Mouse (Mus musculus) v-Abl transformed pro-B cells (cell line): ENCODE measurements around the gene Lrch1.

ENCODE experiments used
- in situ Hi-C, 2 experiments: fragments of 400-800 bp; cut with MboI; formaldehyde crosslinking; loops; one replicate each; pipeline ENCODE4 v1.15.1; 2025; ENCODE audit not compliant: unreplicated experiment in 2 of 2

The Lrch1 gene

DNA sequence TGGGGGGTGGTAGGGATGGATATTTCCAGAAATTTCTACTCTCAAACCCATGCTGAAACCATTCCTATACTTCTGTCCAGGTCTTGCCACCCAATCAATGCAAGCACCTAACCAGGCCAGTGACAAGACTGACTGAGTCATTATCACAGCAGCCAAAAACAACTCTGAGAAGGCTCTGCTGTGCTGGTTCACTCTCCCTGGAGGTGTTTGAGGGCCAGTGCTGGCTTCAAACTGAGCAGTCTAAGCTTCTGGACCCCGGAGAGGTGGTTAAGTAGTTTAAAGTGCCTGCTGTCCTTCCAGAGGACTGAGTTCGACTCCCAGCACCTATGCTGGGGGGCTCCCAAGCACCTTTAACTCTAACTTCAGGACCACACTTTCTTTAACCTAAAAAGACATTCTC, 107.3 kb downstream of the Lrch1 start:
- in situ Hi-C loops, result loop anchor here in 1 of 2 experiments (10.0 kb wide), 2 partner anchors 64 to 104 kb away; partner anchors contain the start of gene Lrch1

DNA sequence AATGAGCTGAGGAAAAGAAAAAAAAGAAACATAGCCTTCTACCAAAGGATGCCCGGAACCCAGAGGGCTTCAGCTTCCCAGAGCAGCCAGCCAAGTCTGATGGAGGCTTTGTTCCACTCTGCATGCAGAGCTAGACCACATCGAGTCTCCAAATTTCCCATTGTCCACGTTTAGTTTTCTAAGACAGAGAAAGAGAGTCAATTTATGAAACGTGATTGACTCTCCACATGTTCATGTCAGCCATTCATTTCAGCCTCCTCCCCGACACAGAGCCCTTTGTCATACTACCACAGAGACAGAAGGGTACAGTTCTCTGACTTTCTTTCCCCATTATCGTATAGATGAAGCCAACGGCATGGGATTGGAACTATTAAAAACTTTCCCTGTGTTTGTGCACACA, 108.9 kb downstream of the Lrch1 start:
- in situ Hi-C loops, result no loop called here

DNA sequence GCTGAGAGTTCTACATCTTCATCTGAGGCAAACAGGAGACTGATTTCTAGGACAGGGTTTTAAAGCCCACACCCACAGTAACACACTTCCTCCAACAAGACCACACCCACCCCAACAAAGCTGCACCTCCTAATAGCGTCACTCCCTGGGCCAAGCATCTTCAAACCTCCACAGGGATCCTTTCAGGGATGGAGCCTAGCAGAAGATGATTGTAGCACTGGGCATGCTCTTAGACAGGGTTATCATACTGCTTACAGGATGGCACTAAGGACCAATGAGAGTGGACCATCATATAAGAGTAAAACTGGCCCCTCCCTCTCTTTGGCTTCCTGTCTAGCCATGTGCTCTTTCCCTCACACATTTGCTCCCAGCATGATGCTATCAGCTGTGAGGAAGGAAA, 112.7 kb downstream of the Lrch1 start:
- in situ Hi-C loops, result no loop called here

DNA sequence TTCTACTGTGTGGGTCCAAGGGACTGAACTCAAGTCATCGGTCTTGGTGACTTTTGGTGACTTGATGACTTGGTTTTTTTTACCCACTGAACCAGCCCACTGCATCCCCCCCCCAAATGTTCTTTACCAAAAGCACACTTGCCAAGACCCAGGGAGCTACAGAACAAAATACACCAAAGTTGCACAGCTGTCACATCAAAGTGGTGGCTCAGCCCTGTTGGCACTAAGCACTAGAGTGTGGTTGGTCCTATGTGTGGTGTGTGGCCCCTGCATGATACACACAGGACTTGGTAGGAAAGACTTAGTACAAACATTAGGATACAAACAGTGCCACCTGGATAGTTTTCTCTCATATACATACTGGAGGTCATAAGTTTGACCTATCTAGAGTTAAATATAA, 113.5 kb downstream of the Lrch1 start:
- in situ Hi-C loops, result no loop called here

DNA sequence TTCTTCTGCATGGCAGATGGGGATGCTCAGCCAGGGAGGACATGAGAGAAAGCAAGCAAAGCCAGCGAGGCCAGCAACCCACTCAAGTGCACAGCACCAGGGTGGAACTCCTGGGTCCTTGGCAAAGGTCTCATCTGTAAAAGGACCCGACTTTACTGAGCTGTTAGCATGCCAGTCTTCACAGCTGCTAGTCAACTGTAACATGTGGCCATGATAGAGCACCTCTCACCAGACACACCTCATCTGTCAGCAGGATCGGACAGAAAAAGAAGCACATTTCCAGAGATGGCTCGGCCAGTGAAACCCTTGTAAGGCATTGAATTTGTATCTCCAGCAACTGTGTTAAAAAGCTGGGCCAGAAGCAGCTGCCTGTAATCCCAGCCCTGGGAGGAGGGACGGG, 116.0 kb downstream of the Lrch1 start:
- in situ Hi-C loops, result no loop called here

DNA sequence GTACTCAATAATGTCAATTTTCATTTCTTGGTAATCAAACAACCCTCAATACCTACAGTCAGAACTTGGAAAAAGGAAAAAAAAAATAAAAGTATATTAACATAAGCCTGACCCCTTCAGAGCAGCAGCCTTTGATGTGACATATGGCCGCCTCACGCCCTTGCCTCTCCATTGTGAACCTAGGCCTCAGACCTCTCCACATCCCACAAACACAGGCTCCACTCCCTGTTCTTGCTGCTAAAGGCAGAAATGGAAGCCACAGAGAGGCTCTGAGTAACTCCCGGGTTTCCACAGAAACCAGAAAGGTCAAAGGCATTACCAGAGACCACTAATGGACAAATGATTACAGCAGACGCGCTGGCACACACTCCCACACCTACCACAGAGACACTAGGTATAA, 116.6 kb downstream of the Lrch1 start:
- in situ Hi-C loops, result no loop called here

DNA sequence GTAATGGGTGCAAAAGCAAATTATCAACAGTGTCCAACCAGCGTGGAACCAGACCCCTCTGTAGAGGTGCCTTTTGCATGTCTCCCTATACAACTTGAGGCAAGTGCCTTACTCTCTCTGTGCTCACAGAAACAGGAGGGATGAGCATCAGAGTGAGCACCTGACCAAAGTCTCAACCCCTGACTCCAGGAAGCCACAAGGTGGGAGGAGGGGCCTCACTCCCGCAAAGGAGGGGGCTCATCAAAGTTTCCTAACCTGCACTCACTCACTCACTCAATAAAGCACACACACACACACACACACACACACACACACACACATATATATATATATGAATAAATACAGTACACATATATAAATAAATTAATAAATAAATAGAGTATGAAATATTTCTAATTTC, 117.1 kb downstream of the Lrch1 start:
- in situ Hi-C loops, result no loop called here

DNA sequence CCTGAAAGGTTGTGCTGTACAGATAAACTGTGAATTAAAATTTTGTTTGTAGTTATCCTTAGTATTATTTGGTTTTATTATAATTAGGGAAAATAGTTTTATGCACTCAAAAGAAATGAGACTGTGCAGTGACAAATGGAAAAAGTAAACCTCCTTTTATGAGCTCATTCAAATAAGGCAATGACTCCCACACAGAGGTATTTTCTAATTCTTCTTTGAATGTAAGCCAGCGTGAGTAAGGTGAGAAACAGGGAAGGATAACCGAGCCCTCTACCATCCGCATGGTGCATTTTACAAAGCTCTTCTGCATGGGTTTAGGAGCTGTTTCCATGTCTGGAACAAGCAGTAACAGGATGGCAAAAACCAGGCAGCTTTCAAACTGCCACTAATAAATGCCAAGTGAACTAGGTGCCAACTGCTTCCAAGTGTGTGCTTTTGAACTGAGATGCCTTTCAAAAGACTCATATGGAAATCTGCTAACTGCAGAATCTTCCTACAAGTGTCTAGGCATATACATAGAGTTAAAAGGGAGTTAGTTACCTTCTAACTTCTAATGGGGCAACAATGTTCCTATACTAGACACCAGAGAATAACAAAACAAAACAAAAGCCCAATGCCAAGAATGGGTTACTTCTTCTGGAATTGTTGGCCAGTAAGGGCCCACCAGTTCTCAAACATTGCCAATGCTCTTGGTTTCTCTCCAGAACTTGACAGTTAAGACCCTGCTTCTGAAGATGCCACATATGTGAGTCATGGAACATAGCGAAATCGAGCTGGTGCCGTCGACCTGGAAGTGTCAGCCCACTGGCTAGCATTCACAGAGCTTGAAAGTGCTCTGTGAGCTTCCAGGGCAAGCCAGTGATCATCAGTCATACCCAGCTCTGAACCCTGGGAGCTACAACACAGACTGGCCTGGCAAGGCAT, 124.7 kb downstream of the Lrch1 start:
- in situ Hi-C loops, result no loop called here

DNA sequence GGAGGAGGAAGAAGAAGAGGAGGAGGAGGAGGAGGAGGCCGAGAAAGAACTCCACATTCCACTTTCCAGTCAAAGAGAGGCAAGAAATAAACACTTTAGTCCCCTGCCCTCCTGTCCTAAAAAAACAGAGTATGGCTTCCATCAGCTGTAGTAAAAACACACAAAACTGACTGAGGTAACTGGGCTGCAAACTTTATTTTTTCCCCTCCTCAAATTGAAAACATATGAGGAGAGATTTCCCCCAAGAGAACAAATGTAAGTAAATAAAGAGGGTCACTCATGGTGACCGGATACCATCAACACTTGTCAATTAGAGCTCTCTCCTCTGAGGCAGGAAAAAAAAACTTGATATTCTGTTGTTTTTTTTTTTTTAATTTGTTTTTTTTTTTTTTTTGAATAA, 125.6 kb downstream of the Lrch1 start:
- in situ Hi-C loops, result no loop called here

DNA sequence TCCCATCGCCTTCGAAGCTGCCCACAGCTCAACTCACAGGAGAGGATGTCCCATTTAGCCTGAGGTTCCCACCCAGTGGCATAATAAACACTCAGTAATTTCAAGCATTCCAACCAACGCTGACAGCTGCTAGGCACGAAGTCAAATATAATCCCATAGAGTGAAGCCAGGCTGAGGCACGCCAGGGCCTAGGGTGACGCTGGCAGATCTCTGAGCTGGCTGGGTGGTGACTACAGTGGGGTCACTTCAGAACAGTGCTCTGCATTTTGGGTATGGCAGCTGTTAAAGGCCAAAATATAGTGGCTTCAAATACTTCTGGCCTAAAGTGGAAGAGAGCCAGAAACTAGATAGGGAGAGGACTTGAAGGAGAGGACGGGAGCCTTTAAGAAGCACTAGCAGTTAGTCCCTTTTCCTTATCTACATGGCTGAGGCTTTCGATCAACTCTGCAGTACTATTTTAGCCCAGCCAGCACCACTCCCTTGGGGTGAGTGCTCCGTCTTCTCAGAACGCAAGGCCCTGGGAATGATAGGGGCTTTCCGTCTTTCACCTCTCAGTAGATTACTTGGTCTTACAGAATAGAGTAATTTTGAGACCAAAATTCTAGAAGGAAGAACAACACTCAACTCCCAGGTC, 127.4 kb downstream of the Lrch1 start:
- in situ Hi-C loops, result no loop called here

DNA sequence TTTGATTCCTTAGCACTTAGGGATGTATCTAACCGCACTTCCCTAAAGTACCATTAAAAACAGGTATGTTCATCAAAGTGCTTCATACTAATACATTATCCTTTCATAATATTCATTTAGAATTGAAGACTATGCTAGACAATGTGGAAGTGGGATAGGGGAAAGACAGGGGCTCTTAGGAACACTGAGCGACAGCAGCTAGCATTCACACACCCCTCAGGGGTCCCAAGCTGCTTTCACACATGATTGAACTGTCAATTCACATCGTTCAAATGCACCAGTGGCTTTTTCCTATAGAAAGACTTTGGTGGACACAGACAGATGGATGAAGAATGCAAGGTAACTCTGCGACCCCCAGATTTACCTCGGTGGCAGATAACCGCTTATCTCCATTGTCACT, 131.0 kb downstream of the Lrch1 start:
- in situ Hi-C loops, result no loop called here

DNA sequence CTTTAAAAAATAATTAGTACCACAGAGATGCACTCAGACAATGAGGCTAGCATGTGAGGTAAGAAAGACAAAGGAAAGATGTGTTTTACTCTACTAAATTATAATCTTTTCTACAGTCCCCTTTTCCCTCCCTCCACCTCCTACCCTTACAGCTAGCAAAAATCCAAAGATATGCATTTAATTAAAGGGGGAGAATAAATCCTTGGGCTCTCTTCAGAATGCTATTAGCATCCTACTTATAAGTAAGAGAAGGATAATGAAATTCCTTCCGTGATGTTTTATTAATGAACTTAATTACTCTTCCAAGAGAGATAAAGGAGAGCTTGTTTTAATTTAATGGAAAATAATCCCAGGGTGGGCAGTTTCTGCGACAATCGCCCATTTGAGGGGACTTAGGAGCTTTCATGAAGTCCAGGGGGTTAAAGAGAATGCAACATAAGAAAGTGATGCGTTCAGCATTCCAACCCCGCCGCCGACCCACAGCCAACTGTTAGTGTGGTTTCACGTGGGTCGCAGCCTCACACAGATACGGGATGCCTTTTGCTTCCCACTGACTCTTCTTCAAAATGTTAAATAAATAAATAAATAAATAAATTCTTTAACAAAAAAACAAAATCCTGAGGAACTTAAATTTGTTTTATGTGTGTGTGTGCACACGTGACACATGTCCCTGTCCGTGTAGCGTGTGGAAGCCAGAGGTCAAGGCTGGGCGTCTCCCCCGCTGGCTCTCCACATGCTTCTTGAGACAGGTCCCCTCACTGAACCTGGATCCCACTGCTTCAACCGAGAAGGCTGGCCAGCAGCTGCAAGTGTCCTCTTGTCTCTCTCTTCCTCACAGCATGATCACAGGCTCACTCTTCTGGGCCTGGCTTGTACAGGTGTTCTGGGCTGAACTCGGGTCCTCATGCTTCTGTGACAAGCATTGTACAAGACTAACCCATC, 132.6 kb downstream of the Lrch1 start:
- in situ Hi-C loops, result no loop called here

DNA sequence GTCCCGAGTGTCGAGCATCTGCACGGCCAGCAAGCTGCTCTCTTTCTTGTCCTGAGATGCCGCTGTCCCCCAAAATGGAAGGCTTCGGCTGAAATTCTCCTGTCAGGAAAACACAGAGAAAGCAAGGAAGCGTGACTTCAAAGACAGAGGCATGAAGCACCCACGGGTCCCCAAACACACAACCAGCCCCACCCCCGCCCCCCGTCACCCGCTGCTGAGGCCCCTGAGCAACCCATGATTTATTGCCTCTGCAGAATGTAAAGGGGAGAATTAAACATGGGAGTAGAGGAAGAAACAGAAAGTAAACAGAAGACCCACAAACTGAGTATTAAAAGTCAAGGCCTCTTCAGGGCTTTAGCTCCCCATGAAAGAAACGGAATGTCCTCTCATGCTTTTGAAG, 136.1 kb downstream of the Lrch1 start:
- in situ Hi-C loops, result no loop called here

DNA sequence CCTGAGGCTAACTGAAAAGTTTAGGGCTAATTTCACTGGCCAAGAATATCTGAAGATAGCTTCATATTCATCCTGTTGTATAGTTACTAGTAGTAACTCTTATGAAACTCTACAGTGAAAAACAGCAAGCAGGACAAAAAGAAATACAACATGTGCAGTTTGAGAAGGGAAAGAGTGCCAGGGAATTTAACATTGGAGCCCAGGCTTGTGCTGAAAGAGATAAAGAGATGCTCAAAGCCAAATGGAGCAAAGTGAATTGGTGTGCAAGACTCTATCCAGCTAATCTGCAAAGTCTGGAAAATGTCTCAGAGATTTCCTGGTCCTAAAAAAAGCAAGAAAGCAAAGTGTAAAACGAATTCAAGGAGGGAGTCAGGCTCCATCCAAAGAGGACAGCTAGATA, 145.7 kb downstream of the Lrch1 start:
- in situ Hi-C loops, result no loop called here

DNA sequence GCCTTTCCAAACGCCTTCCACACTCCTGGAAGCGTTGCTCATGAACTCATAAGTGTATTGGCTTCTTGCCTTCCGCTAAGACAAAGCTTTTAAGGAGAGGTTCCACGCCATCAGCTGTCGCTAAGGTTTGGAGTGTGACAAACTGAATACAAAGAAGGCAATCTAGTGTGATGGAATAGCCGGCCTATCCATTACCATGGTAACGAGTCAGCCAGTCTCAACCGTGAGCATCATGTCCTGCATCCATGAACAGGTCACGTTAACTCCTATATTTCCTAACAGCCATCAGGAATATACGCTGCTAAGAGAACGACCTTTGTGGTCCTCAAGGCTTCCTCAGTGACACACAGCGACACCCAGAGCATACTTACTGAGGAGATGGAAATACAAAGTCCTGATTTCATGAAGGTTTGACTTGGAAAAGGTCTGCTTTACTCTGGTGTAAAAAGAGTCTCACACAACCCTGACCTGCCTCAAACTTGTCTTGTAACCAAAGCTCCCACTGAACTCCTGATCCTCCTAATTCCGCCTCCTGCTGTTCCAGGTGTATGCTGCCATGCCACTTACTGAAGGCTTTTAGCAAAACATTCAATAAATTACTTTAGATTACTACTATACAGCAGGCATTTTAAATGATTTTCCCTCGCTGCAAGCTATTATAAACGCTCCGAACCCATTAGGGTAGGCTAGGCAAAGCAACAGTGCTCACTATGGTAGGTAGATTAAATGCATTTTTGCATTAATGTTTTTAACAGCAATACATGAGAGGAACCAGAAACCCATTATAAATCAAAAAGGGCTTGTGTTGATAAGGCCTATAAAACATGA, 149.4 kb downstream of the Lrch1 start:
- in situ Hi-C loops, result no loop called here

DNA sequence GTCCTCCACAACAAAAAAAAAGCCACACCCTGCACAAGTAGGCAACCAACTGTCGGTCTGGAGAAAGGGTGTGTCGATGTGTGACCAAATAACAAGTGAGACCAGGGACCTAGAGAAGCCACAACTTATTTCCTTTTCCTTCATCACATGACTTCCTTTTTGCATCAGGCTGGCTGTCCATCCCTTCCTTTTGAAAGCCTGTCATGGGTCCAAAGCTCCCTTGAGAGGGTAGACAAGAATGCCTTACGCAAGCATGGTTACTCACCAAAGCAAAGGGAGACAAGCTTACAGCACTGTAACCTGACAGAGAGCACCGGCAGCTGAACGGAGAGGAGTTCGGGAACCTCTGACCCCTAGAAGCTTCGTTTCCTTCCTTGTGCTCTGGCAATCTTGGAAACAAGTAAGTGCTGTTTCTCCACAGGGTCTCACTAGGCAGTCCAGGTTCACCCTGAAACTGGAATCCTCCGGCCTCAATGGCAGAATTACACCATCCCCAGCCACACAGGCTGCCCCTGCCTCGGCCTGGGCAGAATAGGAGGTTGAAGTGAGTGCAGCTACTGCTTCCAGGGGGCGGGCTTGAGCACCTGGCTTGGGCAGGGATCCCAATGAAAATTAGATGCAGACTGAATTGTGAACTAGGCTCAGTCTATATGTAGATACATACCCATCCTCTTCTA, 150.2 kb downstream of the Lrch1 start:
- in situ Hi-C loops, result no loop called here

DNA sequence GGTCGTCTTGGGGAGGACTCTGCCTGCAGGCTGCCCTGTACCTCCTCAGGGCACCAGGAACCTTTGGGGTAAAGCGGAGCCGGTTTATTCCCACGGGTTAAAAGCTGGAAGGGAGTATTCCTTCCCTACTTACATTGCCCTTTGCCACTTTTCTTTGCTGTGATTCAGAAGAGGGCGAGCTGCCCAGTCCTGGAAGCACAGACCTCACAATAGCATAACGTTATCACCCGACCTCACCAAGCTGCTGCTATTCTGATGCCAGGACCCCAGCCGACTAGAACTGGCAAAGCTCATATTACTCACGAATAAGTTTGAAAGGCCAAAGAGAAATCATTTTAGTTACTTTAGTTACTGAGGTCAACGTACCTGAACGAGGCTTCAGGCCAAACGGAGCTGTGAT, 152.7 kb downstream of the Lrch1 start:
- in situ Hi-C loops, result no loop called here

DNA sequence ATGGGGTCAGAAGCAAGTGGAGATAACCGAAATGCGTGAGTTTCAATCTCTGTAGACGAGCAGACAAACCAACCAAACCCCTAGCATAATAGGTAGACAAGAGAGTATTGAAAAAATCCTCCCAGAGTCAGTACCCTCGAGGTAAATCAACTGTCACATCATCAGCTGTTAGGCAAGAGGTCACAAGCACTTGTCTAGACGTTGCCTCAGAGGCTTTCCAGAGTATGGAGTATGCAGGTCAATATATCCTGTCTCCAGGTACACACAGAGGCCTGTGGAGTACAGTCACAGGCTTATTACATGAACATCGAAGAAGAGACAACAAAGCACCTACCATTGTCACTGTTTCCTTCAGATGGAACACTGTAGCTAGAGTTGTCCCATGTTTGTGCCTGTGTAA, 154.9 kb downstream of the Lrch1 start:
- in situ Hi-C loops, result no loop called here

DNA sequence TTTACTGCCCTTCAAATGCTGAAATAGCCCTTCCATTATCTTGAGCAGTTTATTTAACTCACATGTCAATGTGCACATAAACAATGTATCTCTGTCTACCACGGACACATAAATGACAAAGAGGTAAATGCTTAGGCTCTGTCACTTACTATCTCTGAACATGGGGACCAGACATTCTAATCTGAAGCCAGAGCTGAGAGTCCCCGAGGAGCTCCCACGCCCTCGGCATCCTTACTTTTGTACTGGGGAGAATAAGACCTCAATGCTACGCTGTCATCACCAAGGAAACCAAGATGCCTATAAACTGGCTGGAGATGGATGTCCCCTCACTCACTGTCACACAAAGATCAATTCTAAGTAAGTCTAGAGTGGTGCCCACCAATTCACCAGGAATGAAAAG, 157.1 kb downstream of the Lrch1 start:
- in situ Hi-C loops, result no loop called here

DNA sequence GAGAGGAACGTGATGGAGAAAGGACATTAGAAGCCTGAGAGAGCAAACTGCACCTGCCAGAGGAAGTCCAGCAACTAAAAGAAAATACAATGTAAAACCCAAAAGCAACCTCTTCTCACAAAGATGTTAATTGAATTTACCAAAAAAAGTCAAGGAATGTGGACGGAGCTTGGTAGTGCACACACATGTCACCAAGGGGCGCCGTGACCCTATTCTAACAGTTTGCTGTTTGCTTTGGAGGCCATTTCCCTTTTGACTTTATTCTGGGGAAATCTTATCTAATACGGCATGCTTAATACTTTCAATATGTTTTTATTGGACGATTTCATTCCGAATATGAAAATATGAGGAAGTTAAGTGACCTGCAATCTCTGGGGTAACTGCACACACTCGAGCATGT, 158.9 kb downstream of the Lrch1 start:
- in situ Hi-C loops, result no loop called here
